Mouse (Mus musculus): ENCODE results near the gene Ntrk2.
A peak's percentile ranks its signal among the peaks of the same experiment; 100 is the strongest.

The Ntrk2 gene

GRCm38 (mm10) chr13:58965826-58966225, 159.5 kb downstream of the Ntrk2 start:
- DNase-seq (ENCODE audit: low read depth, low spot score) = no peak

DNA sequence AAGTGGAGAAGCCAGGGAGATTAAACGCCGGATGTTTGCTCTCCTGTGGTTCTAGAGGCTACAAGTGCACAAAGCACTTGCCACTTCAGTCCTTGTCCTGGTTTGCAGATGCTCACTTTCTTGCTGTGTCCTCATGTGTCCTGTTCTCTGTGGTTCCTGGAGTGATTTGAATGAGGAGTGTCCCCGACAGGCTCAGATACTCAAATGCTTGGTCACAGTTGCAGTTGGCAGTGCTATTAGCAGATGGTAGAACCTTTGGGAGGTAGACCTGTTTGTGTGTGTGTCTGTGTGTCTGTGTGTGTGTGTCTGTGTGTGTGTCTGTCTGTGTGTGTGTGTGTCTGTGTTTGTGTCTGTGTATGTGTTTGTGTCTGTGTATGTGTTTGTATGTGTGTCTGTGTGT, 160.1 kb downstream of the Ntrk2 start:
- no peak for DNase-seq (ENCODE audit: low read depth, low spot score)

DNA sequence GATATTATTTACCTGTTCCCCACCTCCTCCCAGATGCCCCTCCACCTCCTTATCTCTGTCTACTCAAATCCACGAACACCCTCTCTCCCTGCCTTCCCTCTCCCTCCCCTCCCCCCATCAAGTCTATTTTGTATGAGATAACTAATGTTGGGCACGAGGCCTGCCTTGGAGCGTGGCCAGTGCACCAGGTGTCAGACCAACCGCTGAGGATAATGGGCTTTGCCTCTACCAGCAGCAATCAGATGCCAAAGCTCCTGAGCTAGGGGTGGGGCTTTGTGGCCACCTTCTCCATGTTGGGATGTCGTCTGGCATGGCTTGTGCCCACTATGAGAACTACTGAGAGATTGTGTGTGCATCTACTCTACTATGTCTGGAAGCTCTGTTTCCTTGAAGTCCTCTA, 161.8 kb downstream of the Ntrk2 start:
- no peak for DNase-seq (ENCODE audit: low read depth, low spot score)

DNA sequence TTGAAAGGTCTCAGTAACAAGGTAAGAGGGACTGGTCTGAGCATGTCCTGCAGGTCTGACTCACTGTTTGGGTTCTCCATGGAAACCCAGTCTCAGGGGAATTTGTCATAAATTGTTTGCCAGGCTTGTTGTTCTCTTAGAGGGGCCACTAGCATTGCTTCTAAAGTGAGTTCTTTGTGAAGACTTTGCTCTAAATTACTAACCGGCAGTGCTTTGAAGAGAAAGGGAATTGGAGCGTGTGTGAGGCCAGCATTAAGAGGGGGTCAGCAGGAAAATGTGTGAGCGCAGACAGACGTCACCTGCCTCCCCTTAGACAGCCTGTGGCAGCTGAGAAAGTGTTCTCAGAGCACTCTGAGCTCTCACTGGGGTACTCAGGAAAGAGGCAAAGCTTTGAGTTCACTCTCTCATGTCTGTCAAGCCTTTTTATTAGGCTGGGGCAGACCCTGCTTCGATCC, 165.1 kb downstream of the Ntrk2 start:
- no peak for DNase-seq (ENCODE audit: low read depth, low spot score)

- DNase-seq (ENCODE audit: low read depth, low spot score) = no peak
Measured at GRCm38 (mm10) chr13:58972511-58972910, 166.1 kb downstream of the Ntrk2 start.

GRCm38 (mm10) chr13:58996447-58996846, 190.1 kb downstream of the Ntrk2 start:
- DNase-seq (ENCODE audit: low read depth, low spot score) = no peak

DNA sequence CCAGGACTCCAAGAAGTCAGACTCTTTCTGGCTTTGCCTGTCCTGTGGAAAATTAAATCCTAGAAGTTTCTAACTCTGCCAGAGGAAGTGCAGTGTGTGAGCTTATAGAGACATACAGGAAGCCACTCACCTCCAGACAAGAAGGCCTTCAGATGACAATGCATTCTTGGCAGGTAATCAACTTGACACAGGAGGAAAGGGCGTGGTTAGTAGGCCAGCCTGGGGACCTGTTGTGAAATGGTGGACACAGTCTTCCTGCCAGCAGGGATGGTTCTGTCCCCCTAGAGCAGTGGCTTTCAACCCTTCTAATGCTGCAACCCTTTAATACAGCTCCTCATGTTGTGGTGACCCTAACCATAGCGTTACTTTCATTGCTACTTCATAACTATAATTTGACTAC, 191.4 kb downstream of the Ntrk2 start:
- DNase-seq (ENCODE audit: low read depth, low spot score) = no peak

DNA sequence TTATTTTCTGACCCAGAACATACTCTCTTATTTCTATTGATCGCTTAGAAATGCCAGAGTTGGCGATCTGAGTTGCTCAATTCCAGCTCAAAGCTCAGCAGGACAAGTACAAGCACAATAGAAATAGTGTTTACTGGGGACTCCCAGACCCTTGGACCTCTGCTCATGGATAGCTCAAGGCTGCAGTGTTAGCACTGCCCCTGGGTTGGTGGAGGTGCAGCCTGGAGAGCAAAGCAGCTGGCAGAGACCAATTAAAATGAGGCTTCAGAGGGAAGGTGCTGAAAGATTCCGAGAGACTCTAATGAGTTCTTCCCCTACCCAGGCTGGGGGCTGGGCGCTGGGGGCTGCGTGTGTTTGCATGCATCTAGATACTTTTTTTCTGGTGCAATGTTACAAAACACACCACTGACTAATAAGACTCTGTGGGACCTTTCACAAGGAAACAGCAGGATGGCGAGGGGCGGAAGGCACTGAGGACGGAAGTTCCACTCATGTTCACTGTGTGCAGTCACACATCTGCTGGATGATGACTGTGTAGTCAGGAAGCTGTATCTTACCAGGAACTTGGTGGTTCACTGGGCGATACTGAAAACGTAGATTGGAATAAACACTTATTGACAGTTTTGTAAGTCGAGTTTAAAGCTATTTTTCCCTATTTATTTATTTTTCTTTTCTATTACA, 193.1 kb downstream of the Ntrk2 start:
- no peak for DNase-seq (ENCODE audit: low read depth, low spot score)

DNA sequence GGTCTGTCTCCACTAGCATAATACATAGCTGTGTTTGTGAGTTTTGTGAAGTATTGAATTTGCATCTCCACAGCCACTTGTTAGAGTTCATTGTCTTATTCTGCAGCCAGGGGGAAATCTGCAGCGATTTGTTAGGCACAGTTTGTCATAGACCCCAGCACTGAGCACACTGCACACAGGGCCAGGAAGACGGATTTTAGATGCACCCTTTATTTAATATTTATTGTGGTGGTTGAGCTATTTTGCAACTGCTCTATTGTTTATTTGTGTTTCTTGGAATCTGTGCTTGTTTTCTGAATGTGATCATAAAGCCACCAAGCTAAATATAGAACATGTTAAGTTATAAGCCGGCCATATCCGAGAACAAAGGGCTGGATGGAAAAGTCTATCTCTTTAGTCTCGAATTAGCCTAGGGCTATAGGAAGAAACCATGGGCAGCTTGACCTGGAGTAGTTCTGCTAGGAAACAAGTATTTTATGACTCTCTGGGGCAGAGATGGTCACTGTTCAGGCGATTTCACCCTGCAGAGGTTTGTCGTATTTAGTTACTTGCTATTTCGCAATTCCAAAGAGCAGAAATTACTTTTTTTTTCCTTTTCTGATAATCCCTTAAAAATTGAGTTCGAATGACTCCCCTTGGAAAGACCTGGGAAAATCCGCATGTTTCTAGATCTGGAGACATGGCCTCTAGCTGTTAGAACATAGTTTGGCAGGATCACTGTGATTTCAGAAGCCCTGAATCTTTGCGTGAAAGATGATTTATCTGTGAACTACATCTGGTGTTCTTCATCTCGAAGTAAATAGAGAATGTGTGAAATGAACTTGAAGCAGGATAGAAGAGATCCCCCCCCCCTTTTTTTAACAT, 196.8 kb downstream of the Ntrk2 start:
- DNase-seq (ENCODE audit: low read depth, low spot score) = no peak

DNA sequence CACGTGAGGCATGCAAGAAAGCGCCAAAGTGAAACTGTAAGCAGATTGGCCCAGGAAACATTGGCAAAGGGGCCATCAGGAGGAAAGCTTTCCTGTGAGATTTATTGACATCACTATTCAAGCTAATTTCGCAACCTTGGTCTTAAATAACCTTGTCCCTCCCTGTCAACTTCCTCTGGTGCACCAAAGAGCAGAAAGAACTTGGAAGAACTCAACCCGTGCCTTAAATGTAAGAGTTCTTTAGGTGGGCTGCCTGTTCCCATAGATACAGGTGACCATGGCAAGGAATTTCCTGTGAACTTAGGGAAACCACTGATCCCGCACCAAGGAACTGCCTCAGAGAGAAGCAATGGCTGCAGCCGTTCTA, 197.4 kb downstream of the Ntrk2 start:
- DNase-seq (ENCODE audit: low read depth, low spot score) = no peak

DNA sequence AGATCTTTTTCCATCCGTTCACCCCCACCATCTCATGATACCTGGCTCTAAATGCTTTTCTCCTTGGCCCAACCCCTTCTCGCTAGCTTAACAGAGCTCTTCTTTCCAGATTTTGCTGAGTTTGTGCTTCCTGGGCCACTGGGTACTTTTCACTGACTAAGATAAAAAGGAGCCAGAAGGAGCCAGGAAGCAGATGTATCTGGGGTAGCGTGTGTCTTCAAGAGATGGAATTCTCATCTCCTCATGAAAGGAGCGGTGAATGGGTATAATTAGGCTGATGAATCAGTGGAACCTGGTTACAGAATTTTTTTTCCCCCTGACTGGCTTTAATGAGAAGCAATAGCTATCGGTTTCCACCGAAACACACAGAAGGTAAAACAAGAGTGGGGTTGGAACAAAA, 198.2 kb downstream of the Ntrk2 start:
- DNase-seq (ENCODE audit: low read depth, low spot score) = no peak

DNA sequence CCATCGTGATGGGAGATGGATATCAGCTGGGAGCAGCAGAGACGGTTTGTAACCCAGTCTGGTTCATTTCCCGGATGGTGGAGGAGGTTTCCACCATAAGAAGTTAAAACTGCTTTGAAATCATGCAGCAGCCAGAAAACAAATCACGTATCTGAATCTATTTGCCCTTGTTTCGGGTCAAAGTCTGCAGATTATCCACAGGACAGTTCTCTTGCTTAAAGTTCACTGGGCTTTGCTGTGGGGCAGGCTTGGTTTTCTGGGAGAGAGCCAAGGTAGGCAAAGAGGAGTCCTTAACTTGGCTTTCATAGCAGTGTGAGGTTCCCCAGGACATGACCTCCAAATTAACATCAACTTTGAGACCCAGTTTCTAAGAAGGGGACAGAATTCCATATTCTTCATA, 203.5 kb downstream of the Ntrk2 start:
- DNase-seq (ENCODE audit: low read depth, low spot score) = no peak

DNA sequence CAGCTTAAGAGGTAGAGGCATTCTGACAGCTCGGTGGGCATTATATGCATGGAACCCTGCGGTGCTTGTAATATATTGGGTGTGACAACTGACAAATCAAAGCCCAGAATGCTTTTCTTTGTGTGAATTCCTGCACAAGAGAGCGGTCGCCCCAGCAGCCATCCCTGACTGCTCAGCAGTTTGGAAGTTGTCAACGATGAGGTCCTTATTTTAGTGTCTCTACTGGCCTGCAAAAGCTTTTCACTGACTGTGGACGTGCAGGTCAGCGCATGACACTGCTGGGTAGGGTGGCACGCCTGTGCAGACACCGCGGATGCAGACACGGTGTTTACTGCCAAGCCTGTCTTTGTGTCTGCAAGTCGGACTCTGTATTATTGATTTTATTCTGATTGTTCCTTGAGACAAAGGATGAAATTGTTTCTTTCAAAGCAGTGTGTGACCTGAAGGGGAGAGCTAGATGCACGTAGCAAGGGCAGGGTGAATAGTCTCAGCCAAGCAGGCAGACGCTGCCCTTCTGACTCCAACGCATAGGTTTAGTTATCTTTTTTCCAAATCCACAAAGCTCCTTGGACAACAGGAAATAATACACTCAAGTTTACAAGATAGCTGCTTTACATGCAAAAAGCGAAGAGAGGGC, 204.6 kb downstream of the Ntrk2 start:
- DNase-seq (ENCODE audit: low read depth, low spot score) = no peak

DNA sequence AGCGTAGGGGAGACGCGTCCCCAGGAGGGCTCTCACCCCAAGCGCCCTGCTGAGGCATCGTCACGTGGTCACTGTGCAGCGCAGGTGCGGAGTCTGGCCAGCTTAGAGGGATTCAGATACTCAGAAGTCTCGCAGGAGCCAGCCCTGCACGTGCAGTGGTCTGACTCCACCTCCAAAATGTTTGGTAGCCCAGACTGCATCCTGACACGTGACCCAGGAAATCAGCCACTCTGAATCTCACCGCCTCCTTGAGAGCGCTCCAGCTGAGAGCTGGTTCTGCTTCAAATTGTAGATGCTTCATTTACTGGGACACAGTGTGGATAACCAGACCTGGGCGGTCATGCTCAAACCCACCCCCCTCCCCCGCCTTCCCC, 205.1 kb downstream of the Ntrk2 start:
- peak; percentile 32 for DNase-seq (ENCODE audit: low read depth, low spot score)

- DNase-seq (ENCODE audit: low read depth, low spot score) = no peak
Measured at GRCm38 (mm10) chr13:59015360-59015759, 209.0 kb downstream of the Ntrk2 start.

- no peak for DNase-seq (ENCODE audit: low read depth, low spot score)
Measured at GRCm38 (mm10) chr13:59017121-59017520, 210.8 kb downstream of the Ntrk2 start.

DNA sequence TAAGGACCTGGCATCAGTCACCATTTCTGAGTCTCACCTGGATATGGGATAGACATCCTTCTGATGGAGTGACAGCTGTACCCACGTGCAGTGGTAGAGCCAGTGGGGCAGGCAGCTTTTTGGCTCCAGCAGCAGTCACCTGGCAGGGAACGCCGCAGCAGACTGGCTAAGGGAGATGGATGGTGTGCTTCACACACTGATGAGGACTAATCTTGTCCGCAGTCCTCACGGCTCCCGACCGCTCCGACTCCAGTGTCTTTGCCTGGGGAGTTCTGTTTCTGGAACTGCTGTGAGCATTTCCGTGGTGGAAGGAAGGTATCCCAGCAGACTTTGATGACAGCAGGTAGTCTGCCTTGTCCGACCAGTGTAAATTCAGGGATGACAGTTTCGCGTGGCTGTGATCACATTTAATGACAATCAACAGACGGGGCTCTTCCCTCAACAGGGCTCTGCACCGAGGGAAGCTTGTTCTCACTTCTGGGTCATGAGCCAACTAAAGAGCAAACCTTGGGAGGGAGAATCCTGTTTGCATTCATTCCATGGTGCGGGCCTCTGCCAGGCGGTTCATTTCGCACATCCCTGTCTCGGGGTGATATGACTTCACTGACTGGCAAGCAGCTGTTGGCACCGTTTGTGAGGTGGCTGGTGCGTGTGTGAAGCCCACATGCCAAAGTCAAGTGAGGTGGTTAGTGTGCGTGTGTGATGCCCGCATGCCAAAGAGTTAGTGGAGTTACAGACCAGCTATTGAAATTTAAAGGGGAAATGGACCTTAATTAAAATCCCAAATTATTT, 216.1 kb downstream of the Ntrk2 start:
- DNase-seq (ENCODE audit: low read depth, low spot score) = no peak

DNA sequence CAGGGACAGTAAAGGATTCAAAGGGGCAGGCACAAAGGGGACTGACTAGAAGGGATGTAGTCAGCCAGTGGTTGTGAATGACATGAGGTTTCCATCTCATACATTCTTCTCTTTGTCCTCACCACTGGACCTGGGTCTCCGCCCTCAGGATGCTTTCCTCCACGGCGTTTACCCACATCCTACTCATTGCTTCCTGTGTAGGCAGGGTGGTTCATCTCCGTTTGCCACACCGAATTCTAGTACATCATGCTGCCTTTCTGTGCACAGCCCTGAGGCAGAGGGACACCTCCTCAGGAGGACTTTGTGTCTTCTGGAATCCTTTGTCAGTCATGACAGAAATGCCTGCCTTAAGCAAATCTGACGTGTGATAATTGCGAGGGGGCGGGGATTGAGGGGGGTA, 219.3 kb downstream of the Ntrk2 start:
- no peak for DNase-seq (ENCODE audit: low read depth, low spot score)

DNA sequence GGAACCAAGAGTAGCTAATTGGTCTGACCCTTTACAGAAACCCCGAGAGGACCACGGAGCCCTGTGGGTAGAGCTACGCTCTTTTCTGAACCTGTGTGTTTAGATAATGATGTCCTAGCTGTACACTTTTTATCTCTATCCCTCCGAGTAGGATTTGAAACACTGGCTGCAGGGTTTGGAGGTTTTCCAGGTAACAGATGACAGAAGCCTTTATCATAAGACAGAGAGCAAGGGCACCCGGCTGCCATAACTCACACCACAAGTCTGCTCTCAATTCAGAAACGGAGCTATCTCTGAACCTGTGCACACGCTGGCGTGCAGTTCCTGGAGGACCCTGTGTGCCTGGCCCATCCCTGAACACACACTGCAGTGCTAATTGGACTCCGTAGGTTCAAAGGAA, 221.1 kb downstream of the Ntrk2 start:
- DNase-seq (ENCODE audit: low read depth, low spot score) = no peak

- DNase-seq (ENCODE audit: low read depth, low spot score) = no peak
Measured at GRCm38 (mm10) chr13:59028546-59028945, 222.2 kb downstream of the Ntrk2 start.

DNA sequence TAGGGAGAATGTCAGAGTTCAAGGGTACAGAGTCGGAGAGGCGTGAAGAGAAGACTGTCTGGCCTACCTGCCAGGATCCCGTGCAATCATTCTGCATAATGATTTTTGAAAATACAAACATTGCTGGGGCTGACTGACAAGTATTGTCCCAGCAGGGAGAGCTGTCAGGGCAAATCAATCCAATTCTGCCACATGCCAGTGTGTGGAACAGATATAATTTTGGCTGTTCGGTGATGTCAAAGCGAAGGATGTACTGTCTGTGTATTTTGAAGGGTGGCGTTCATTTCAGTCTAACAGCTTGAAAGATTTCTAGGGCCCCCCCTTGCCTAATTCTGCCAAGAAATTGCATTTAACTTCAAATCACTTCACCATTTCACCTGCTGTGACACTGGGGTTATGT, 224.2 kb downstream of the Ntrk2 start:
- no peak for DNase-seq (ENCODE audit: low read depth, low spot score)
